Mouse (Mus musculus) heart, embryonic 13.5 days (tissue): ENCODE data around the gene Slc5a2. TPM values are rescaled to one million over a fixed set of nuclear protein-coding genes. Genes with fewer than 3 reads are reported as not detected.

Experiments
- ATAC-seq: fragments of 200-750 bp; cut with Nextera tagmentation; 2 replicates; pipeline ENCODE4 v1.8.0; 2017; ENCODE audit warnings: moderate TSS enrichment; ENCODE audit not compliant: insufficient number of reproducible peaks, low FRiP score, low TSS enrichment; ENCODE audit errors: extremely low read depth
- H3K27ac ChIP-seq: fragments of 300-500 bp; sonication (generic); replicated peaks from 2 replicates; pipeline ENCODE4 v1.5.1; 2015; ENCODE audit warnings: moderate library complexity, mild to moderate bottlenecking, inconsistent platforms
- H3K27me3 ChIP-seq: fragments of 300-500 bp; sonication (generic); replicated peaks from 2 replicates; pipeline ENCODE4 v1.6.1; 2015; ENCODE audit warnings: mild to moderate bottlenecking, inconsistent platforms
- H3K36me3 ChIP-seq: fragments of 300-500 bp; sonication (generic); 2 replicates; pipeline ENCODE4 v1.6.1; 2015; ENCODE audit warnings: mild to moderate bottlenecking, inconsistent platforms
- H3K4me1 ChIP-seq: fragments of 300-500 bp; sonication (generic); 2 replicates; pipeline ENCODE4 v1.6.1; 2015; ENCODE audit warnings: inconsistent platforms
- H3K4me2 ChIP-seq: fragments of 300-500 bp; sonication (generic); 2 replicates; pipeline ENCODE4 v1.6.1; 2015; ENCODE audit warnings: inconsistent platforms, mild to moderate bottlenecking, moderate library complexity
- H3K4me3 ChIP-seq: fragments of 300-500 bp; sonication (generic); 2 replicates; pipeline ENCODE4 v1.5.1; 2015; ENCODE audit warnings: moderate library complexity, mild to moderate bottlenecking, inconsistent platforms
- H3K9ac ChIP-seq: fragments of 300-500 bp; sonication (generic); 2 replicates; pipeline ENCODE4 v1.6.1; 2015; ENCODE audit warnings: inconsistent platforms, mild to moderate bottlenecking, moderate library complexity
- H3K9me3 ChIP-seq: fragments of 300-500 bp; sonication (generic); 2 replicates; pipeline ENCODE4 v1.6.1; 2016; ENCODE audit warnings: inconsistent platforms
- WGBS: fragments of 180-500 bp; shearing (Covaris S2); methylation state at CpG from one replicate; pipeline ENCODE4 v1.1.7; 2015; ENCODE audit warnings: mixed read lengths; 5-methylcytosine and 5-hydroxymethylcytosine counted together
- polyA plus RNA-seq: library from polyadenylated mRNA; unstranded; fragments of >200 nt; fragmentation: Nextera tagmentation; extraction: Ambion mirVana; gene quantifications from 2 replicates; pipeline ENCODE4 v1.2.1, GENCODE M21; 2015

Slc5a2 gene
- polyA plus RNA-seq, 1 experiment from 2014 or later = not detected

DNA sequence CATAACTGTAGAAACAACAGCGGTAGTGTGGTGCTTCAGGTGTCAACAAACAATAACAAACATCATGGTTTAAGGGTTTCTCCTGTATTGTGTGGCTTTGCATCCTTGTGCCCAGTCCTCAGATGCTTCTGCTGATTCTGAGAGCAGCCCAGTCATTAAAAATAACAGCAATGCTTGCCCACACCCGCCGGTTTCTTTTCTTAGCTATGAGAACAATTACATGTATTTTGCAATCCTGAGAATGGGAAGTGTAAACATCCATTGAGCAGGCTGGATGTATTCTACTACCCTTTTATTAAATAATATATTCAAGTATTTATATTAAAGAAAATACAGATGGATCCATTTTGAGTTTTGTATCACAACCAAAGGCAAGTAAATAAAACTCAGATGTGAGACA is 36.7 kb downstream of the Slc5a2 start:
- WGBS = 80% methylated on average over 3 of the region's 3 CpGs
- no peaks in the 10 kb centered on the region for H3K9me3 ChIP-seq
- no peaks in the 10 kb centered on the region for H3K27me3 ChIP-seq
- no peak overlapping the region for H3K4me2 ChIP-seq
- no peak overlapping the region for H3K27ac ChIP-seq
- H3K4me1 ChIP-seq = peaks cover 14% of the 10 kb centered on the region
- no peak overlapping the region for H3K4me3 ChIP-seq
- H3K36me3 ChIP-seq = no peaks in the 10 kb centered on the region
- no peak overlapping the region for H3K9ac ChIP-seq
- ATAC-seq = no peak

DNA sequence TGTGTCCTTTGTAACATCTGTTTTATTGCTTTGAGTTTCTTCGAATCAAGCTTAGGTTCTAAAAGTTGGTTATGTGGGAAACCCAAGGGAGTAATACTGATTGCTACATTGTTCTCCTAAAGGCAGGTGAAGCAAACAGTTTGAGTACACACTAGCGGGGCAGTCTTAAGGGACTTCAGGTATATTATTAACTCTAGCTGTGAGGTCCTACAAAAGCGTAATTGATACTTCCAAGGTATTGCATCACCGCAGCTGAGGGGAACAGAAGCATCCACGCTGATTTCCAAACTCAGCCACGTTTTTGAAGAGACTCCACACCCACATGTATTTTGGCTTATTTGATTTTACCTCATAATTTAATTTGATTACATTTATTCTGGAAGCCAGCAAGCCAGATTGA is 38.7 kb downstream of the Slc5a2 start:
- ATAC-seq = no peak
- H3K4me2 ChIP-seq = no peak overlapping the region
- H3K4me1 ChIP-seq = peaks cover 3% of the 10 kb centered on the region; the same call in 1 of the 2 replicates
- no peaks in the 10 kb centered on the region for H3K27me3 ChIP-seq
- H3K9me3 ChIP-seq = no peaks in the 10 kb centered on the region
- no peaks in the 10 kb centered on the region for H3K36me3 ChIP-seq
- H3K9ac ChIP-seq = no peak overlapping the region
- 75% methylated on average over 6 of the region's 6 CpGs for WGBS
- no peak overlapping the region for H3K27ac ChIP-seq
- H3K4me3 ChIP-seq = no peak overlapping the region

DNA sequence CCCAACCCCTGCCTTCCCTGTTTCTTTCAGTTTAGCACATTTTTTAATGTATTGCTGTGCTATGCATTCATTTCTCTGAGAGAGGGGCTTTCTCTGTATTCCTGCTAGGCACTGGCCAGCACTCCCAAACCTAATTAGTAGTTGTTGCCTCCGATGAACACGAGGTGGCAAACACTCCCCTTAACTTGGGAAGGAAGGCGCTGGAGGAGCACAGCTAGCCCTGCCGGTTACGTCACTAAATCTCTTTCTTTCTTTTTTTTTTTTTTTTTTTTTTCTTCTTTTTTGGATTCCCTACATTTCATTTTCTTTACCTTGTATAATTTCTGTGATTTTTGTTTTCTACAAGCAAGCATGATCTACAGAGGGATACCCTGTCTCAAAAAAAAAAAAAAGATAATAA is 39.5 kb downstream of the Slc5a2 start:
- Histone ChIP-seq H3K27me3 (no peaks in the 10 kb centered on the region), H3K4me3 (no peak overlapping the region), H3K27ac (no peak overlapping the region), H3K4me1 (peaks cover 8% of the 10 kb centered on the region), H3K9me3 (no peaks in the 10 kb centered on the region), H3K4me2 (no peak overlapping the region), H3K9ac (no peak overlapping the region), H3K36me3 (no peaks in the 10 kb centered on the region)
- no peak for ATAC-seq
- WGBS = 8% methylated on average over 5 of the region's 5 CpGs

DNA sequence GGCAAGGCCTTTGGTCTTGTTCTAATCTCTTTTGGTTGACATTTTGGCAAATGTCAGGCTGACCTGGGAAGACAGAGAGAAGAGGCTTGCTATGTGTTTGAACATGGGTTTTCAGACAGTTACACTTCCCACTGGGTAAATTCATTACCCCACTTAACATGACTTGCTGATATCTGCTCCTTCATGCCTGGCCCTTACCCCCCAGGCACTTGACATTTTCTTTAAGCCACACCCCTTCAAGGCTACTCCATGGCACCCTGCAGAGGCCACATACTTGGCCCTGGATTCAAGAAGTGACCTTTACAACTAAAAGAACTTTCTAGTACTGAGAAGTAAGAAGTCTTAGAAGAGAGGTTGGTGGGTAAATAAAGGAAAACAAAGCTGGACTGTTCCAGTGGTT is 42.4 kb downstream of the Slc5a2 start:
- H3K4me2 ChIP-seq = no peak overlapping the region
- H3K4me3 ChIP-seq = no peak overlapping the region
- no peaks in the 10 kb centered on the region for H3K27me3 ChIP-seq
- H3K36me3 ChIP-seq = no peaks in the 10 kb centered on the region
- no peak overlapping the region for H3K9ac ChIP-seq
- H3K27ac ChIP-seq = no peak overlapping the region
- H3K9me3 ChIP-seq = no peaks in the 10 kb centered on the region
- peaks cover 17% of the 10 kb centered on the region for H3K4me1 ChIP-seq
- ATAC-seq = no peak

DNA sequence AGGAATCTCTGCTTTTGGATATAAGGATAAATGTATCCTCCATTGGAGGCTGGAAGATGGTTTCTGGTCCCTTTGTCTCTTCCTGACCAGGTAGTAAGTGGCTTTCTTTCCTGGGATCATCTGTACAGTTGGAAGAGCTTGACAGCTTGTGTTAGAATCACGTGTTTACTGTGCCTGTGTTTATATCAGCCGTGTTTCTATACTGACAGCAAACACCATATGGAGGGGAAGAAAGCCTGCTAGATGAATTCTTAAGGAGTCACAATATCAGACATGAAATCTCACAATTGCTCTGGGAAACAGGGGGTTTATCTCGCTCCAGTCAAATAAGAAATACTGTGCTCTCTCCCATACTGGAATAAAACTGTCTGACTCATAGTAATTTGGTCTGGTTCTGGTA is 43.8 kb downstream of the Slc5a2 start:
- Histone ChIP-seq H3K27me3 (0 out of 2 replicates have a peak, but pooled peaks cover 3% of the 10 kb centered on the region), H3K4me2 (no peak overlapping the region), H3K9ac (no peak overlapping the region), H3K27ac (no peak overlapping the region), H3K4me3 (no peak overlapping the region), H3K36me3 (no peaks in the 10 kb centered on the region), H3K9me3 (no peaks in the 10 kb centered on the region), H3K4me1 (peaks cover 17% of the 10 kb centered on the region)
- WGBS = 60% methylated on average over 3 of the region's 3 CpGs
- ATAC-seq = no peak

DNA sequence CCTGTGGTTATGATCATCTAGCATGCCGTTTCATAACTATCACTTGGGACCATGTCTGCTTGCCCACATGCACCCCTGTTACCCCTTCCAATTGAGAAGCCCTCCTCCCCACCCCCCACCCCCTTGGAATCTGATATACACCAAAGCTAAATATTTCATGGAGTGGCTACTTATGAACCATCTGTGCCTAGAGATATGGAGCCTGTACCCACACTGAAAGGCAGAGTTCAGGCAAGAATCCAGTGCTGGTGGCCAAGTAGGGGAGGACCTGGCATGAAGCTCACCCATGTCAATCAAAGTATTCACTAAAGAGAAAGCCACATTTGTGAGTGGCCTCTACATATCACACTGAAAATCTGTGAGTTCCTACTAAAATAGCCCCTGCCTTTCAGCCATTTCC is 44.3 kb downstream of the Slc5a2 start:
- no peak for ATAC-seq
- WGBS = 42% methylated on average over 1 of the region's 1 CpGs
- Histone ChIP-seq H3K27me3 (0 out of 2 replicates have a peak, but pooled peaks cover 3% of the 10 kb centered on the region), H3K4me1 (peaks cover 17% of the 10 kb centered on the region), H3K36me3 (no peaks in the 10 kb centered on the region), H3K27ac (no peak overlapping the region), H3K9me3 (no peaks in the 10 kb centered on the region), H3K9ac (no peak overlapping the region), H3K4me2 (no peak overlapping the region), H3K4me3 (no peak overlapping the region)

DNA sequence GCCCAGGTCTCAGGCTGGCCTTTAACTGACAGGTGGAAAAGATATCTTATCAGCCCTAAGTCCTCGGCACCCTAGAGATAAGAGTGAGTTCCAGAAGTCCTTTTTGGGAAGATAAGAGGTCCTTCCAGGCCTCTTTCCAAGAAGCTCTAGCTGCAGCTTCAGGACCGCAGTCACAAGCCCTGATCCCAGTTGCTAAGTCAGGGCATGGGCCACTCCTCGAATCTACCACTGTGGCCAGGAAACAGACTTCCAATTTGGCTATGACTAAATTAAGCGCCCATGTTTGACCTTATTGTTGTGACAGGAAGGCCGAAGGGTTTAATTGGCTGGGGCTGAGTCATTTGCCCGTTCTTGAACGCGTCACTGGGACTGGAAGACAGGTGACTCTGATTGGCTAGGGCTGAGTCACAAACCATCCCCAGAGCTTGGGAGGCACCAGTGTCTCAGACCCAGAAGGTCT is 44.8 kb downstream of the Slc5a2 start:
- Histone ChIP-seq H3K4me3 (no peak overlapping the region), H3K4me2 (no peak overlapping the region), H3K4me1 (peaks cover 17% of the 10 kb centered on the region), H3K27me3 (0 out of 2 replicates have a peak, but pooled peaks cover 3% of the 10 kb centered on the region), H3K9ac (no peak overlapping the region), H3K36me3 (no peaks in the 10 kb centered on the region), H3K27ac (no peak overlapping the region), H3K9me3 (no peaks in the 10 kb centered on the region)
- ATAC-seq = no peak
- 10% methylated on average over 8 of the region's 8 CpGs for whole genome bisulfite sequencing

DNA sequence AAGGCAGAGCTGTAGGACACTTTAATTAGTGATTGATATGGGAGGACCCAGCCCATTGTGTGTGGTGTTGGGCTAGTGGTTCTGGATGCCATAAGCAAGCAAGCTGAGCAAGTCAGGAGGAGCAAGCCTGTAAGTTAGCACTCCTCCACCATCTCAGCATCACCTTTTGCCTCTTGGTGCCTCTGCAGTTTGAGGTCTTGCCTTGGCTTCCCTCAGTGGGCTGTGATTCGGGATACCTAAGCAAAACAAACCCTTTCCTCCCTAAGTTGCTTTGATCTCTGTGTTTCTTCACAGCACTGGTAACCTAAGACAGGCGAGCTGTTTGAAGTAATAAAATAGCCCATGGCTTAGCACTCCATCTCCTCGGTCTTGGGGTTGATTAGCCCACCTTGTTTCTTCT is 45.8 kb downstream of the Slc5a2 start:
- peaks cover 17% of the 10 kb centered on the region for H3K4me1 ChIP-seq
- 45% methylated on average over 3 of the region's 3 CpGs for WGBS
- H3K36me3 ChIP-seq = no peaks in the 10 kb centered on the region
- no peak for ATAC-seq
- H3K4me2 ChIP-seq = no peak overlapping the region
- 0 out of 2 replicates have a peak, but pooled peaks cover 3% of the 10 kb centered on the region for H3K27me3 ChIP-seq
- H3K9me3 ChIP-seq = no peaks in the 10 kb centered on the region
- H3K9ac ChIP-seq = no peak overlapping the region
- no peak overlapping the region for H3K27ac ChIP-seq
- H3K4me3 ChIP-seq = no peak overlapping the region

DNA sequence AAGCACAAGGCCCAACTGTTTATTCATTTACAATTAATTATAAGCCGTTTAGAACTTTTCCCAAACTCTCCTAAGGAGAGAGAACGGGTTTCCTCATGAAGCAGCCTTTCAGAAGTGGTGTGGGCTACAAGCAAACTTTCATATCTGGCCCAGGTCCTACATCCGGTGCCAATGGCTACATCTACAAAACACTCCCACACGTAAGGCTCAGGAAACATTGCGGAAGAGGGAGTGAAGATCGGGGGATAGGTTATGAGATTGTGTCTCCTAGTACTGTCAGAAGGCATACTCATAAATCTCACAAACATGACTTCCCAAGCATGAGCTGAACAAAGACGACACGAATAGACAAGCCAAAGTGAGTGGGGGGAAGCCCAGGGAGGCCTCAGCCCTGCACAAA is 46.4 kb downstream of the Slc5a2 start:
- Histone ChIP-seq H3K4me3 (no peak overlapping the region), H3K36me3 (no peaks in the 10 kb centered on the region), H3K4me2 (no peak overlapping the region), H3K9ac (no peak overlapping the region), H3K9me3 (no peaks in the 10 kb centered on the region), H3K27me3 (0 out of 2 replicates have a peak, but pooled peaks cover 3% of the 10 kb centered on the region), H3K27ac (no peak overlapping the region), H3K4me1 (peaks cover 17% of the 10 kb centered on the region)
- 70% methylated on average over 8 of the region's 8 CpGs for WGBS
- ATAC-seq = no peak

DNA sequence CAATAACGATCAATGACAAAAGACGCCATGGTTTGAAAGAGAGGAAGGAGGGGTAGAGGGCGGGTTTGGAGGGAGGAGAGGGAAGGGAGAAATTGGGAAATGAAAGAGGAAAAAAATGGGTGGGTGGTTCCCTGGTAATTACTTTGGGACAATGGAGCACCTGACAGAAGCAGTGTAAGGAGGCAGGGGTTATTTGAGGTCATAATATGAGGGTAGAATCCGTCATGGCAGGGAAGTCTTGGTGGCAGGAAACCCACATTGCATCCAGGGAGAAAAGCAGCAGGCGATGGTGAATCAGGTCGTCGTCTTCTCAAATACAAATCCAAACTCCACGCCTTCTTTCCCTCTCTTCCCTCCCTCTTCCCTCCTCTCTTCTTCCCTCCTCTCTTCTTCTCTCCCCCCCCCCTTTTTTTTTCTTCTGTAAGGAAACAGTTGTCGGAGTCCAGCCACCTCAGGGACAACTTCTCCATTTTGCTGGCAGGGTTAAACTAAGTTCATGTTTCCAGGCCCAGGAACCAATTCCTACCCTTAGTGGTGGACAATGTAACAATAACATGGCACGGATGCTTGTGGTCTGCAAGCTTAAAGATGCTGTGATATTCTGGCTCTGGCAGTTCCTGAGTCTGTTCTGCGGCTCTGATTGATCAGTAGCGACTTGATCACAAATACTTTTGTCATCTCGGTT is 47.1 kb downstream of the Slc5a2 start:
- no peak overlapping the region for H3K27ac ChIP-seq
- H3K36me3 ChIP-seq = no peaks in the 10 kb centered on the region
- WGBS = 78% methylated on average over 13 of the region's 13 CpGs
- H3K9me3 ChIP-seq = no peaks in the 10 kb centered on the region
- H3K4me1 ChIP-seq = peaks cover 17% of the 10 kb centered on the region
- no peak overlapping the region for H3K9ac ChIP-seq
- H3K4me3 ChIP-seq = no peak overlapping the region
- no peak overlapping the region for H3K4me2 ChIP-seq
- no peak for ATAC-seq
- H3K27me3 ChIP-seq = 0 out of 2 replicates have a peak, but pooled peaks cover 3% of the 10 kb centered on the region

DNA sequence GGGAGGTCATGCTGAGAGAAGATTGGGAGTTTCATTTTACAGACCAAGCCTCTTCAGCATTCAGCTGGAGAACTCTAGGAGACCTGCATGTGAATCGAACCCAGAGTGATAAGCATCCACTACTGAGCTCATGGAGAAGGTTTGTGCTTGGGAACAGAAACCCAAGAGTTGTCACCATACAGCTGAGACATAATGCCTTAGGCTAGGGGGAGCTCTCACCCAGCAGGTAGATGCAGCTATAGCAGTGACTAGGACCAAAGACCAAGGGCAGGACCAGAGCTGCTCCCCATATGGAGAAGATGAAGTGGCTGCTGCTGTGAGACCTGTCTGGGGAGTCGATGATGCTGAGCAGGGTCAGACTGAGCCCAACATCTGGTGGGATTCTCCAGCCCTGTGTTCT is 48.1 kb downstream of the Slc5a2 start:
- no peak for ATAC-seq
- no peak overlapping the region for H3K27ac ChIP-seq
- peaks cover 17% of the 10 kb centered on the region for H3K4me1 ChIP-seq
- no peak overlapping the region for H3K4me3 ChIP-seq
- 71% methylated on average over 2 of the region's 2 CpGs for WGBS
- no peaks in the 10 kb centered on the region for H3K9me3 ChIP-seq
- no peak overlapping the region for H3K4me2 ChIP-seq
- H3K27me3 ChIP-seq = 0 out of 2 replicates have a peak, but pooled peaks cover 3% of the 10 kb centered on the region
- H3K9ac ChIP-seq = no peak overlapping the region
- no peaks in the 10 kb centered on the region for H3K36me3 ChIP-seq

DNA sequence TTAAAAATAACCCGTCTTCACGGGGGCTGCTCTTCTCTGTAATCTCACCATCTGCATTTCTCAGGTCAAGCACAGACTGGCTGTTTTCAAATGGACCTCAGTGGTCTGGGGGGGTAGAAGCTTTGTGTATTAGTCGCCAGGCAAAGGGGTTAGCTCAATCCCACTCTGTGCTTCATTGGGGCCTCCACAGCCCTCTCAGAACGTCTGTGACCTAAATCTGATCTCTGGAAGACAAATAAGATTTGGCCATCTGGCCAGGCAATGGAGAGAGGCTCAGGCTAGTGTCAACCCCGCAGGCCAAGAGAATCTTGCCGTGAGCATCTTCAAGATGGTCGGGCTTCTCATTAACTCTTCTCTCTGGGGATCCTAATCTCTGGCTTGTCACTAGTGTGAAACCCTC is 49.0 kb downstream of the Slc5a2 start:
- H3K36me3 ChIP-seq = no peaks in the 10 kb centered on the region
- H3K4me1 ChIP-seq = peaks cover 18% of the 10 kb centered on the region
- no peaks in the 10 kb centered on the region for H3K9me3 ChIP-seq
- no peak overlapping the region for H3K4me3 ChIP-seq
- 0 out of 2 replicates have a peak, but pooled peaks cover 3% of the 10 kb centered on the region for H3K27me3 ChIP-seq
- H3K27ac ChIP-seq = no peak overlapping the region
- WGBS = 62% methylated on average over 7 of the region's 7 CpGs
- ATAC-seq = no peak
- no peak overlapping the region for H3K4me2 ChIP-seq
- H3K9ac ChIP-seq = no peak overlapping the region
